Mouse (Mus musculus) layer of hippocampus, adult 9-11 months (tissue): Measurements from ENCODE around the gene Selenoo.

Experiments
- DNase-seq: peaks from one replicate; pipeline ENCODE4 v3.0.0; 2022

Gene Selenoo

GRCm38 (mm10) chr15:89088607-89089247 lies at the start of gene Selenoo:
Gene Selenoo, plus strand, starts transcription at chr15:89089084.
- DNase-seq, result peak; percentile 88

- DNase-seq, result no peak
Measured at GRCm38 (mm10) chr15:89044381-89044780, 44.5 kb upstream of the Selenoo start.

GRCm38 (mm10) chr15:89046356-89046755 lies 42.5 kb upstream of the Selenoo start:
- DNase-seq, result no peak

GRCm38 (mm10) chr15:89054666-89055065 lies 34.2 kb upstream of the Selenoo start:
- DNase-seq, result no peak

GRCm38 (mm10) chr15:89058736-89059135 lies 30.1 kb upstream of the Selenoo start:
- DNase-seq, result no peak

- no peak for DNase-seq
Measured at GRCm38 (mm10) chr15:89059161-89059931, 29.5 kb upstream of the Selenoo start, which contains the start of gene Panx2. Gene Panx2, plus strand, starts transcription at chr15:89059734.

GRCm38 (mm10) chr15:89060032-89060681 lies 28.7 kb upstream of the Selenoo start:
- DNase-seq, result no peak

GRCm38 (mm10) chr15:89060811-89061460 lies 27.9 kb upstream of the Selenoo start:
- DNase-seq, result no peak

- peak; percentile 3 for DNase-seq
Measured at GRCm38 (mm10) chr15:89061761-89062517, 26.9 kb upstream of the Selenoo start.

- DNase-seq, result no peak
Measured at GRCm38 (mm10) chr15:89062518-89062910, 26.4 kb upstream of the Selenoo start.

GRCm38 (mm10) chr15:89063001-89063400 lies 25.9 kb upstream of the Selenoo start:
- DNase-seq, result no peak

- DNase-seq, result peak; percentile 93
Measured at GRCm38 (mm10) chr15:89063536-89063935, 25.3 kb upstream of the Selenoo start.

GRCm38 (mm10) chr15:89064891-89065290 lies 24.0 kb upstream of the Selenoo start:
- peak; percentile 17 for DNase-seq

GRCm38 (mm10) chr15:89067609-89068008 lies 21.3 kb upstream of the Selenoo start:
- no peak for DNase-seq

- no peak for DNase-seq
Measured at GRCm38 (mm10) chr15:89068226-89068625, 20.7 kb upstream of the Selenoo start.

GRCm38 (mm10) chr15:89069336-89069840 lies 19.5 kb upstream of the Selenoo start:
- peak; percentile 68 for DNase-seq

GRCm38 (mm10) chr15:89070606-89071005 lies 18.3 kb upstream of the Selenoo start:
- DNase-seq, result peak; percentile 62

- peak; percentile 57 for DNase-seq
Measured at GRCm38 (mm10) chr15:89073993-89074603, 14.8 kb upstream of the Selenoo start.

GRCm38 (mm10) chr15:89074613-89075477 lies 14.0 kb upstream of the Selenoo start, which contains the start of gene Trabd:
Gene Trabd, plus strand, starts transcription at chr15:89075124.
- DNase-seq, result no peak

- peak; percentile 88 for DNase-seq
Measured at GRCm38 (mm10) chr15:89075478-89076147, 13.3 kb upstream of the Selenoo start.
